Mouse (Mus musculus) left cerebral cortex, adult 9 months (tissue): ENCODE data around the gene Olfr477.
"Not testable (repeated sequence)": the region's sequence is repeated elsewhere in the genome, so short reads cannot be mapped to it uniquely, and the experiment has no call there.

ENCODE experiments used
- DNase-seq, 2 experiments: peaks; one replicate each; pipeline ENCODE4 v3.0.0; 2022; ENCODE audit warnings: low spot score in 2 of 2

Gene Olfr477

GRCm38 (mm10) chr7:107986393-107986792 lies at the start of gene Olfr477:
Gene Olfr477, plus strand, starts transcription at chr7:107986693.
- DNase-seq, result no peak

- DNase-seq, result not testable (repeated sequence)
These were observed 34.0 kb upstream of the Olfr477 start for GRCm38 (mm10) chr7:107952539-107952938.

GRCm38 (mm10) chr7:107954343-107954742 lies 32.1 kb upstream of the Olfr477 start, which contains the start of gene Olfr474:
Gene Olfr474, plus strand, starts transcription at chr7:107954643.
- DNase-seq, result no peak

DNA sequence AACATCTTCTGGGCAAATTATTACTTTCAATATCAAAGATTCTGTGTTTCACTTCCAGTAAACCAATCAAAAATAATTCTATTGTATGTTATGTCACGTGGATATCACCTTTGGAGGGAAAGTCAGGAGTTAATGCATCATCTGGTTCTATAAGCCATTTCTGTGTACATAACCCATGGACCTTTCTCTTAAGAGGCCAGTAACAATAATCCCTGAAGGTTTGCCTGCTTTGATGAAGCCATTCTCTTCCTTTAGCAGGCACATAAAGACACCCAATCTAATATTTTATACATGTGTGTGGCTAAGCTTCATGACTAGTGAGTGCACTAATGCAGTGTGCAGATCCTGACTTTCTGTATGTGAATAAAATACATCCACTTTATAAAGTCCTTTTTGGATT lies 22.0 kb upstream of the Olfr477 start, which contains the start of gene Olfr476:
Gene Olfr476 (plus strand): TSS at position 301 of the 400 bp plus-strand sequence.
- DNase-seq, result no peak

DNA sequence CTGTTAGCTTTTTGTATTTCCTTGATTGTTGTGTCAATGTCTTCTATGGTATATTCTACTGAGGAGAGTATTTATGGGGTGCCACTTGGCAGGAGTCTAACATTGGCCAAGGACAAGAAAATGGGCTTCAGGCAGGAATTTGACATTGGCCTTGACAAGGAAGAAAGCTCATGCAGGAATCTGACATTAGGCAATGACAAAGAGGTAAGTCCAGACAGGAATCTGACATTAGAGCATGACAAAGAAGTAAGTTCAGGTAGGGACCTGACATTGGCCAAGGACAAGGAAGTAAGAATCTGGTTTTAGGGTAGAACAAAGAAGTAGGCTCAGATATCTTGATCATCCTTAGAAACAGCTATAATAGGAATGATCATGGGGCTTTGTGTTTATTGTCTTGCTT lies 27.8 kb downstream of the Olfr477 start:
- not testable (repeated sequence) for DNase-seq

DNA sequence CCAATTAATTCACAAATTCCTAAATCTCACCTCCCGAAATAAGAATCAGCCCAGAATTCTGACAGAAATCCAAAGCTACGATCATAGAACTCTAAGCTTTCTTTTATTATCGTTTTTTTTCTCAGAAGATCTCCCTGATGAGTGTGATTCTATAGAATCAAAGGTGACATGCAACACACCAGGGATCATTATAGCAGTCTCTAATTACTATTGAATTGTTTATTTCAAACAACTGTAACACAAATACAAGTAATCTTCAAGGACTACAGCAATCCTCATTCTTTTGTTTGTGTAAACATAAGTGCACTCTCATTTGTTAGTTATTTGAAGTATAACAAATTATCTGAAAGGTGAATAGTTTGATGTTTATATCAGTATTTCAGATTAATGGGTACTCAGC lies 47.4 kb downstream of the Olfr477 start, which contains the start of gene Olfr478:
Gene Olfr478 (minus strand): TSS at position 101 of the 400 bp plus-strand sequence.
- no peak for DNase-seq
